ENCODE assay signal across 10 mouse cellular contexts in genomic region chr15:88831482-88831881, GRCm38 (mm10). TPM values are rescaled to one million over a fixed set of nuclear protein-coding genes. Genes with fewer than 3 reads are reported as not detected.
DNase-seq lines count a peak whose midpoint lies in the region; ATAC-seq lines count a peak whose summit lies in the region.
"Had no signal": no experiment of that assay in that cellular context is flagged by ENCODE, and none has a peak within 500 bp of the region (broad histone marks: within the 10 kb centered on the region; RNA-seq: fewer than 3 reads in every experiment).

No protein-coding gene starts in this region.

- H3K36me3 ChIP-seq in midbrain, embryonic 11.5 days (ENCODE audit: control insufficient read depth, insufficient read depth, low read length): peaks cover 2% of the 10 kb centered on the region; the same call in 1 of the 2 replicates
- H3K36me3 ChIP-seq in midbrain, embryonic 14.5 days (ENCODE audit: control insufficient read depth, insufficient read depth, low read length): peaks cover 8% of the 10 kb centered on the region
- no peaks in the 10 kb centered on the region for H3K36me3 ChIP-seq in kidney, embryonic 16.5 days (ENCODE audit: insufficient read depth, low read length)
- H3K36me3 ChIP-seq: lung, embryonic 15.5 days; stomach, embryonic 15.5 days had no signal

- H3K4me3 ChIP-seq in midbrain, embryonic 11.5 days (ENCODE audit: low read depth, low read length): no peak overlapping the region
- no peak overlapping the region for H3K4me3 ChIP-seq in midbrain, embryonic 14.5 days (replicated peaks; ENCODE audit: low read depth, low read length)
- no peak overlapping the region for H3K4me3 ChIP-seq in kidney, embryonic 16.5 days (ENCODE audit: low read length)
- H3K4me3 ChIP-seq: lung, embryonic 15.5 days; stomach, embryonic 15.5 days had no signal

- DNase-seq in midbrain, embryonic 11.5 days (ENCODE audit: low spot score, missing footprints): peak; percentile 39
- DNase-seq in midbrain, embryonic 14.5 days: no peak
- peak; percentile 73 to 84 for DNase-seq in heart, adult 9 months (ENCODE audit: low spot score in 2 of 2)
- peak; percentile 67 to 77 for DNase-seq in lung, postnatal 4 days
- no peak for DNase-seq in thymus, postnatal 10 days (ENCODE audit: low spot score in 2 of 2)
- DNase-seq in embryo, embryonic 10 days (ENCODE audit: low spot score): no peak

- no peaks in the 10 kb centered on the region for H3K9me3 ChIP-seq in midbrain, embryonic 11.5 days (ENCODE audit: control insufficient read depth, low read length)
- H3K9me3 ChIP-seq in midbrain, embryonic 14.5 days (ENCODE audit: control insufficient read depth, low read length): no peaks in the 10 kb centered on the region
- no peaks in the 10 kb centered on the region for H3K9me3 ChIP-seq in kidney, embryonic 16.5 days (ENCODE audit: low read length)
- H3K9me3 ChIP-seq: lung, embryonic 15.5 days; stomach, embryonic 15.5 days had no signal

- ATAC-seq in midbrain, embryonic 11.5 days (ENCODE audit: low FRiP score): no peak
- ATAC-seq in midbrain, embryonic 14.5 days (ENCODE audit: low FRiP score, low TSS enrichment): no peak
- 0 out of 2 replicates have a peak, but pooled peaks have one; percentile 13 for ATAC-seq in kidney, embryonic 16.5 days (ENCODE audit: low FRiP score, low TSS enrichment)
- no peak for ATAC-seq in granulocyte monocyte progenitor cell, adult 5-6 weeks (replicated peaks; ENCODE audit: poor library complexity, severe bottlenecking)

- no peak overlapping the region for H3K27ac ChIP-seq in midbrain, embryonic 11.5 days (ENCODE audit: low read depth, low read length)
- H3K27ac ChIP-seq in midbrain, embryonic 14.5 days (replicated peaks; ENCODE audit: low read depth, low read length): no peak overlapping the region
- H3K27ac ChIP-seq in kidney, embryonic 16.5 days (ENCODE audit: low read length): peak overlapping the region; percentile 80
- H3K27ac ChIP-seq: lung, embryonic 15.5 days; stomach, embryonic 15.5 days had no signal

- H3K27me3 ChIP-seq in midbrain, embryonic 11.5 days (ENCODE audit: control insufficient read depth, insufficient read depth, low read length): no peaks in the 10 kb centered on the region
- no peaks in the 10 kb centered on the region for H3K27me3 ChIP-seq in midbrain, embryonic 14.5 days (ENCODE audit: control insufficient read depth, insufficient read depth, low read length)
- H3K27me3 ChIP-seq in kidney, embryonic 16.5 days (ENCODE audit: insufficient read depth, low read length): no peaks in the 10 kb centered on the region
- H3K27me3 ChIP-seq: lung, embryonic 15.5 days; stomach, embryonic 15.5 days had no signal

- H3K9ac ChIP-seq in midbrain, embryonic 11.5 days (ENCODE audit: low read length): no peak overlapping the region
- no peak overlapping the region for H3K9ac ChIP-seq in midbrain, embryonic 14.5 days (replicated peaks; ENCODE audit: low read length)
- no peak overlapping the region for H3K9ac ChIP-seq in kidney, embryonic 16.5 days (replicated peaks; ENCODE audit: low read length)
- H3K9ac ChIP-seq: lung, embryonic 15.5 days; stomach, embryonic 15.5 days had no signal

- no peaks in the 10 kb centered on the region for H3K4me1 ChIP-seq in midbrain, embryonic 11.5 days (ENCODE audit: control insufficient read depth, insufficient read depth, low read length)
- H3K4me1 ChIP-seq in midbrain, embryonic 14.5 days (ENCODE audit: control insufficient read depth, insufficient read depth, low read length): no peaks in the 10 kb centered on the region
- peaks cover 16% of the 10 kb centered on the region for H3K4me1 ChIP-seq in kidney, embryonic 16.5 days (ENCODE audit: insufficient read depth, low read length)

- WGBS in midbrain, embryonic 11.5 days: 72% methylated on average over 5 of the region's 5 CpGs
- WGBS in midbrain, embryonic 14.5 days: 63% methylated on average over 5 of the region's 5 CpGs
- WGBS in kidney, embryonic 16.5 days: 21% methylated on average over 5 of the region's 5 CpGs

- no peak overlapping the region for H3K4me2 ChIP-seq in midbrain, embryonic 11.5 days
- no peak overlapping the region for H3K4me2 ChIP-seq in midbrain, embryonic 14.5 days (ENCODE audit: low read length)
- H3K4me2 ChIP-seq in kidney, embryonic 16.5 days (replicated peaks; ENCODE audit: low read depth, low read length): no peak overlapping the region; the same call in 1 of the 2 replicates
- H3K4me2 ChIP-seq: lung, embryonic 15.5 days; stomach, embryonic 15.5 days had no signal

RNA-seq across cellular contexts. Expression of gene Creld2, which starts 12.0 kb away (rescaled TPM):
- polyA plus RNA-seq in midbrain, embryonic 11.5 days (2014; fragmentation: Nextera tagmentation; extraction: Ambion mirVana): 72.5 and 81.7 TPM in 2 replicates
- 49.6 and 53.8 TPM in 2 replicates for polyA plus RNA-seq in midbrain, embryonic 14.5 days (2014; fragmentation: Nextera tagmentation; extraction: Ambion mirVana)
- 118 and 133 TPM in 2 replicates for polyA plus RNA-seq in kidney, embryonic 16.5 days (2015; fragmentation: Nextera tagmentation; extraction: Ambion mirVana)
- total RNA-seq in granulocyte monocyte progenitor cell, adult 5-6 weeks (2014; fragmentation: Nextera tagmentation): 72.9 and 76.0 TPM in 2 replicates
- total RNA-seq in granulocyte monocyte progenitor cell, adult 5-6 weeks (2017): 138 and 139 TPM in 2 replicates

RNA-seq across cellular contexts. Expression of gene Alg12, which starts 12.4 kb away (rescaled TPM):
- 10.8 and 11.0 TPM in 2 replicates for polyA plus RNA-seq in midbrain, embryonic 11.5 days (2014; fragmentation: Nextera tagmentation; extraction: Ambion mirVana)
- 7.1 and 8.1 TPM in 2 replicates for polyA plus RNA-seq in midbrain, embryonic 14.5 days (2014; fragmentation: Nextera tagmentation; extraction: Ambion mirVana)
- polyA plus RNA-seq in kidney, embryonic 16.5 days (2015; fragmentation: Nextera tagmentation; extraction: Ambion mirVana): 15.7 and 16.9 TPM in 2 replicates
- 12.9 and 14.2 TPM in 2 replicates for total RNA-seq in granulocyte monocyte progenitor cell, adult 5-6 weeks (2014; fragmentation: Nextera tagmentation)
- total RNA-seq in granulocyte monocyte progenitor cell, adult 5-6 weeks (2017): 3.5 and 11.6 TPM in 2 replicates

RNA-seq across cellular contexts. Expression of gene Pim3, which starts 30.5 kb away (rescaled TPM):
- polyA plus RNA-seq in midbrain, embryonic 11.5 days (2014; fragmentation: Nextera tagmentation; extraction: Ambion mirVana): 30.1 and 30.5 TPM in 2 replicates
- 49.1 and 53.2 TPM in 2 replicates for polyA plus RNA-seq in midbrain, embryonic 14.5 days (2014; fragmentation: Nextera tagmentation; extraction: Ambion mirVana)
- polyA plus RNA-seq in kidney, embryonic 16.5 days (2015; fragmentation: Nextera tagmentation; extraction: Ambion mirVana): 59.6 and 77.7 TPM in 2 replicates
- total RNA-seq in granulocyte monocyte progenitor cell, adult 5-6 weeks (2014; fragmentation: Nextera tagmentation): 13.8 and 14.6 TPM in 2 replicates
- total RNA-seq in granulocyte monocyte progenitor cell, adult 5-6 weeks (2017): 13.0 and 21.3 TPM in 2 replicates

Comparison
In these comparisons a context has a peak if more than half of its experiments do, and no peak if none do; other contexts are left out.
1. DNase-seq: peak in midbrain, embryonic 11.5 days (single experiment), heart, adult 9 months (2 of 2) and lung, postnatal 4 days (2 of 2); none in midbrain, embryonic 14.5 days (single experiment), thymus, postnatal 10 days (0 of 2) and embryo, embryonic 10 days (single experiment).